Comparison of ENCODE assay signal across 1 mouse cellular context in the genomic region with DNA sequence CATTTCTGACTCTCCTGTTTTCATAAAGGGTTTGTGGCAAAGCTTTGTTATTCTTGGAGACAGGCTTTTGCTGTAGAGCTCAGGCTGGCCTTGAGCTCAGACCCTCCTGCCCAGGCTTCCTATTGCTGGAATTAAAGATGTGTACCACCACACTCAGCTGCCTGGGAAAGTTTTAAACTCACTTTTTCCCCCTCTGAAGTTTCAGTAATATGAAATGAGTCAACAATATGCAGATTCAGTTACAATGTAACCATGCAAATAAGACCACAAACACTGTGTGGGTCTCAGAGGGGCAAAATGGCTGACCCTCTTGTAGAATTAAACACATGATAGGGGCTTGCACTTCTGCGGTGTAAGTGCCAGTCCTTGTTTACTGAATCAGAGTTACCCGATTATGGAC.
TF ChIP-seq lines count a peak whose summit lies in the region.

No protein-coding gene starts in this region.

TF ChIP-seq in MEL, 35 proteins besides CTCF, POLR2A, EP300 and RAD21:
- TF ChIP-seq SIN3A (IDR thresholded peaks at IDR 0.05; ENCODE audit: low read length) (no peak), NELFE (IDR thresholded peaks at IDR 0.05; ENCODE audit: low read depth, low read length) (no peak), HCFC1 (IDR thresholded peaks at IDR 0.05; ENCODE audit: low read depth, low read length) (no peak), TCF12 (IDR thresholded peaks at IDR 0.05; ENCODE audit: low read depth, low read length) (no peak), GABPA (IDR thresholded peaks at IDR 0.05; ENCODE audit: low read depth, low read length) (no peak), SMC3 (IDR thresholded peaks at IDR 0.05; ENCODE audit: low read depth, low read length) (no peak), ZKSCAN1 (IDR thresholded peaks at IDR 0.05; ENCODE audit: low read depth, low read length) (no peak), BHLHE40 (IDR thresholded peaks at IDR 0.05; ENCODE audit: borderline replicate concordance, low read depth, low read length) (no peak), USF2 (IDR thresholded peaks at IDR 0.05; ENCODE audit: borderline replicate concordance in 1 of 2, insufficient read depth in 1 of 2, low read depth in 1 of 2, low read length in 2 of 2) (no peak), MYC (IDR thresholded peaks at IDR 0.05; ENCODE audit: low read depth, low read length) (no peak), MAFK (IDR thresholded peaks at IDR 0.05; ENCODE audit: borderline replicate concordance, low read depth, low read length) (no peak), ETS1 (IDR thresholded peaks at IDR 0.05; ENCODE audit: low read depth, low read length) (no peak), MYB (IDR thresholded peaks at IDR 0.05; ENCODE audit: low read depth, low read length) (no peak), ELF1 (IDR thresholded peaks at IDR 0.05; ENCODE audit: low read depth, low read length) (no peak), JUND (IDR thresholded peaks at IDR 0.05; ENCODE audit: low read depth, low read length) (no peak)
